Mouse (Mus musculus) CD4-positive, CD25-positive, alpha-beta regulatory T cell, adult 2 months (primary cell): Measurements from ENCODE around the gene Ksr2.

Experiments
- DNase-seq: peaks from one replicate; pipeline ENCODE4 v3.0.0-alpha.2; 2012; ENCODE audit warnings: low read depth, low spot score

Ksr2 gene

DNA sequence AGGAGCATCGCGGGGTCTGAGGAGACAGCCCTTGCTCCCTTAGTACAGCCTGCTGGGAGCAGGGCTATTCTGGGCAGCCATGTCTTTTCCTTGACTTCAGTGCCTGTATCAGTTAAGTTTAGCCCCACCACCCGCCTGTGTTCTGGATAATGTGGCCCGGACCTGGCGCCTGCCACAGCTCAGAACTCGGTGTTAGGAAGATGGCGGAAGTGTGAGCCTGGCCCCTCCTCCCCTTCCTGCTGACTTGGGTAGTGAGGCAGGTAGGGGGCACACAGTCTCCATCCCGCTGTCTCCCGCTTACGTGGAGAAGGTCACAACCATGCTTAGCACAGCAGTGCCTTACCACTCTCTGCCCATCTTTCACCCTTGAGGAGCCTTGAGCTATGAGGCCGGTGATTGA, 68.2 kb downstream of the Ksr2 start:
- DNase-seq, result peak; percentile 13

DNA sequence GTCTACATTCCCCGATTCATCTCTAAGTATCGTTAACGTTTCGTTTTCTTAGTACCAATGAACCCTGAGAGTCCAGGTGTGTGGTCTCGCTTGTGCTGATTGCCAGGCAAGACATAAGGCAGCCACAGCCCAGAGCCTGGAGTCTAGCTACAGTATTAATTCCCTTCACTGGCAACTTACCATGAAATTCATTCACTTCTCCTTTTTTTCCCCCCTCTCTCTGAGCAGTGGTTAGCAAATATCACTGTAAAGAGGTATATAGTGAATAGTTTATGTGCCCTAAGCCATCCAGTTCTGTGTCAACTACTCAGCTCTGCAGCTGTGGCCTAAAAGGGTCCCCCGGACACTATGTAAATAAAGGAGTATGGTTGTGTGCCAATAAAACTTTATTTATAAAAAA, 71.6 kb downstream of the Ksr2 start:
- DNase-seq, result no peak

- DNase-seq, result no peak
Measured at GRCm38 (mm10) chr5:117486092-117486491, 72.3 kb downstream of the Ksr2 start.

DNA sequence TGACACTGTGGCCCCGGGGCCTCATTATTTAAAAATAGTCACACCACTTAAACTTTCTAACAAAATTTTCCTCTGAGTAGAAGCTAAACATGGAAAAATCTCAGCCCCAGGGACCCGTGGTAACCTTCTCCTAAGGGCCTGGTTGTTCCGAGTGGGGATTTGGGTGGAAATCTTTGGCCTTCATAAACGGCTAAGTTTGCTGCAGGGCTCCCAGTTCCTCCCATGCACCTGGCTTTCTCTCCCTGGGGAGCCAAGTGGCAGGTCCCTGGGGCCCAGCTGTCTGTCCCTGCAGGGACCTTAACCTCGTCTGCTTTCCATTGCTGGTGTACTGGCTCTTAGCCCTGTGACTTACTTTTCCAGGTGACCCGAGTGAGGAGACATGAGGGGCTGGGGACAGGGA, 74.4 kb downstream of the Ksr2 start:
- DNase-seq, result no peak

DNA sequence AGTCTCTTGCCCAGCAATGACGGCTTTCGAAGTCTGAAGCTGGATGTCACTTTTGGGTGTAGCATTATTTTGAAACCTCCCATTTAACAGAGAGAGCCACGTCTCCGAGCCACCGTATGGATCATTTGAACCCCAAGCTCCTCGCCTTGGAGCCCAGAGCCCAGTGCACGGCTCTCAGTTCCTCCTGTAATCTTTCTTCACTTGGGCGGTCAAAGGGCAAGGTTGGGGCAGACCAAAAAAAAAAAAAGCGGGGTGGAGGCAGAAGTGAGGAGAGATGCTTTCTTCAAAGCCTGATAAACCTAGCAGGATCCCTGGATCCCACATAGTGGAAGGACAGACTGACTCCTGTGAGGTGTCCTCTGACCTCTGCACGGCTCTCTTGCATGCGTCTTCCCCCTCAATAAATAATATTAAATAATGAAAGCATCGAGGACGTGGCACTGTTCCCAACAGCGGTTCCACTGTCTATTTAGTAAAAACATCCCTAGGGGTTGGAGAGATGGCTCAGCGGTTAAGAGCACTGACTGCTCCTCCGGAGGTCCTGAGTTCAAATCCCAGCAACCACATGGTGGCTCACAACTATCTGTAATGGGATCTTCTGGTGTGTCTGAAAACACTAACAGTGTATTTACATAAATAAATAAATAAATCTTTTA, 75.0 kb downstream of the Ksr2 start:
- DNase-seq, result no peak

DNA sequence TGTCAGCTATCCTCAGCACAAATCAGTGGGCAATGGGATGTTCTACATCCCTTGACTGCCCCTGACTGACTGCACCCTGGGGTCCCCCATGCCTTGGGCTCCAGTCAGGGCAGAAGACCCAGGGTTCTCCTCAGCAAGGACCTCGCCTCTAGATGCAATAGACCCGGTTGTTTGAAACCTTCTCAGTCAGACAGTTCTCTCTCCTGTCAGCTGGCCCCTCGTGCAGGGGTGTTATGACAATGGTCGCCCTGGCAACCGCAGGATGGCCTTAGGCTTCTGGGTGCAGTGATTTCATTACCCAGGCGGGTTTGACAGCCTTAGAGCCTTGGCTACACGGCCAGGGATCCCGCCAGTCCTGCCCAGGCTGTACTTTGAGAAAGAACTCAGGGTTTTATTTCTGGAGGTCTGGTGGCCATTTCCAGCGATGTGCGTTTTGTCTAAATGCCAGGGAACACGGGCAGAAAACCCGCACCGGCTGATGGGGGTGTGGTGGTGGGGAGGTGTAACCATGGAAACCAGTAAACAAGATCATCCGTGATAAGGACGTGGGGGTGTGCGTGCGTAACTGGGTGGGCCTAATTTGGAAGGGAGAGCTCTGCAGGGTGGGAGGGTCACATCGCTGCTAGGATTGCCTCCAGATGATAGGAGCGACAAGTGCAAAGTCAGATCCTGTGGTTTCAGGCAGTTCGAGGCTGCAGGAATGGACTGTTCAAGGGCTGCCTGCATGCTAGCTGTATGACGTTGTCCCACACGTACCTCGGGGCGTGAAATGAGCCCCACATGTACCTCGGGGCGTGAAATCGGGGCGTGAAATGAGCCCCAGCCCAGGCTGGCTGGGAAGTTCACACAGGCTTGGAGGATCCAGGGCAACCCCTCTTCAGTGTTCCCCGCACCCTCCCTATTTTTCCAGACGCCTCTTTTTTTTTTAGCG, 79.4 kb downstream of the Ksr2 start:
- DNase-seq, result peak; percentile 45

GRCm38 (mm10) chr5:117493947-117494346, 80.1 kb downstream of the Ksr2 start:
- DNase-seq, result peak; percentile 77

GRCm38 (mm10) chr5:117497084-117497483, 83.3 kb downstream of the Ksr2 start:
- peak; percentile 68 for DNase-seq

- DNase-seq, result peak; percentile 69
Measured at GRCm38 (mm10) chr5:117502611-117503010, 88.8 kb downstream of the Ksr2 start.

- peak; percentile 63 for DNase-seq
Measured at GRCm38 (mm10) chr5:117504431-117504830, 90.6 kb downstream of the Ksr2 start.

DNA sequence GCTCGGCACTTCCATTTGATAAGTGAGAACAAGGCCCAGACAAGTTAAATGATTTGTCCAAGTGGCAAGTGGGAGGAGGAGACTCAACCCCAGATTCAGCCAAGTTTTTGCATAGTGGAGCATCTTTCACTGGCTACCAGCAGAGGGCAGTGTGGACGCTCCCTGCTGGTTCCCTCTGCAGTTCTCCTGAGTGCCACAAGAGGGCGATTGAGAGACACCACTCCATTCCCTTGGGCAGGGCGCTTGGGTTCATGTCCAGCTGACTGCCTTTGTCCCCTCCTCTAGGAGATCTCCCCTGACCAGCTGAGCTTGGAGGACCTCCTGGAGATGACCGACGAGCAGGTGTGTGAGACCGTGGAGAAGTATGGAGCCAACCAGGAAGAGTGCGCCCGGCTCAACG, 91.4 kb downstream of the Ksr2 start:
- DNase-seq, result peak; percentile 85

GRCm38 (mm10) chr5:117505769-117506168, 92.0 kb downstream of the Ksr2 start:
- no peak for DNase-seq

DNA sequence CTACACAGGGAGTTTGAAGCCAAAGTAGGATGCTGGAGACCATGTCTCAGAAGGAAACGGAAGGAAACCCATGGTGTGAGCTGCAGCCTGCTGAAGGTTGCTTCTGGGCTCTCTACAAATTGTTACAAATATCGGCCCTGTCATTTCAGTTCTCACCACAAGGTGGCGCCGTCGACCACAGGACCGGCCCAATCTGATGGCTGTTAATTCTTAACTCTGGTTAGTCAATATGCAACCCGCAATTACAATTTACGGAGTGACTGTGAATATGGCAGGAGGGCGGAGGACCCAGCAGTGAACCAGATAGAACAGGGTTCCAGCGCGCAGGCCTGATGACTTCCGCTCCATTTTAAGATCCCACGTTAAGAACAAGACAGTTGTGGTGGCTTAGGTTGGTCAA, 92.6 kb downstream of the Ksr2 start:
- peak; percentile 86 for DNase-seq

DNA sequence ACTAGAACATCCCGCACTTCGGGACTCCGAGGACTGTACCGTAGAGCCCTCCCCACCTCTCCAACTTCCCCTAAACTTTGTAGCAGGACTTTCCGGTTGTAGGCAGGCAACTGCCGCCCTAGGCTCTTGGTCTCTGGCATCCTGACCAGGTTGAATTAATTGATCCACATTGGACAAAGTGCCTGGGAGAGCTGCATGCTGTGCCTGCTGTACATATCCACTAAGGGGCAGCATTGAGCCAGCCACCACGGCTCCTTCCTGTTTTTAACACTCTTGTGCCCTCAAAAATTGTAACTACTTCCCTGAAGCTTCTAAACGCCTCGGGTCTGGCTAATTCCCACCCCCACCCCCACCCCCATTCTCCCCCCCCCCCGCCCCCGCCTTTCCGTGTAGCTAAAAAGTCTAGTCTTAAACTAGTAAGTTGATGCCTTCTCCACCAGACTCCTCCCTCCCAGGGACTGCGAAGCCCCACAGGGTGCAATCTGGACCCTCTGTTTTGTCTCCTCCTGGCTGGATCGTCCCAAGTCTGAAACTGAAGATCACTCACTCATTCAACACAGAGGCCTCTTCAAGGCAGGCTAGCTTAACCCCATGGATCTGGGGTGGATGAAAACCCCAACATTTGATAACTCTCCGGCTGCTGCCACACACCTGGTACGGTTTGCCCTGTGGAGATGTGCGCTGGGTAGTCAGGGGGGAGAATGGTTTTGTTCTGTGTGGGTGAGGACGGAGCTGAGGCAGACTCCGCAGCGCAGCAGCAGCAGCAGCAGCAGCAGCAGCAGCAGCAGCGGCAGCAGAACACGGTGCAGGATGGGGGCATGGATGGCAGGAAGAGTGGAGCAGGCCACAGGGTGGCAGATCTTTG, 95.9 kb downstream of the Ksr2 start:
- DNase-seq, result peak; percentile 82

- DNase-seq, result peak; percentile 49
Measured at GRCm38 (mm10) chr5:117510864-117511263, 97.1 kb downstream of the Ksr2 start.

- no peak for DNase-seq
Measured at GRCm38 (mm10) chr5:117515396-117515795, 101.6 kb downstream of the Ksr2 start.

- no peak for DNase-seq
Measured at GRCm38 (mm10) chr5:117515861-117516260, 102.1 kb downstream of the Ksr2 start.

- peak; percentile 79 for DNase-seq
Measured at GRCm38 (mm10) chr5:117516597-117516996, 102.8 kb downstream of the Ksr2 start.

GRCm38 (mm10) chr5:117519858-117520495, 106.2 kb downstream of the Ksr2 start:
- peak; percentile 26 for DNase-seq

DNA sequence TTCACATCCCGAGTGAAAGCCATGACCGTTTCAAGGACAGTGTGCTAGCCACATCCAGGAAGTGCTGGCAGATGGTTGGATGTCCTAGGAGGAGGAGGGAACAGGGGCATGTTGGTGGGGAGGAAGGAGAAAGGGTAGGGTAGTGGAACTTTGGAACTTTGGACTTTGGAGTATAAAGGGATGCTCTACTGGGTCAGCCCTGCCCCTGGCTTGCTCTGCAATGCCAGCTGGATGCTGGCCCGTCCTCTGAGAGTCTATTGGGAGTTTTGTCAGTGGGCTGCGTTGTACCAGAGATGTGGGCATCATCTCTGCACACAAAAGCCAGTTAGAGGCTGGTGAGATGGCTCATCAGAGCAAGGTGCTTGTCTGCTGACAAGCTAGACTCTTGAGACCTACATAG, 107.4 kb downstream of the Ksr2 start:
- DNase-seq, result no peak

DNA sequence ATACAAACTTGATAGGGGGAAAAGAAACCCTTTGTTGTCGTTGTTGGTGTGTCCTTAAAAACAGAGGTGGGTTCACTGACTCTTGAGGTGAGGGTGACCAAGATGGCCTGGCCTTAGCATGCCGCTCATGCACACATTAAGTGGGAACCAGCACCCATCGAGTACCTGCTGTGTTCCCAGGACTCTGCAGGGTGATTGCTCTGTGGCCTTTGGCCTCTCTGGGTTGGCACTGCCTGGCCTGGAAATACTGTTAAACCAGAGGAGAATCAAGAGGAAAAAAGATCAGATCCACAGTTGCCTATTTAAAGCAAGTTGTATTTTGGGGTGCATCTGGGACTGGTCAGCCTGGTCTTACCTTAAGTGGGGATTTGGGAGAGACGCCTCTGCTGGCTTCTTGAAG, 107.9 kb downstream of the Ksr2 start:
- DNase-seq, result no peak
